ENCODE assay signal across 11 mouse cellular contexts in the genomic region with DNA sequence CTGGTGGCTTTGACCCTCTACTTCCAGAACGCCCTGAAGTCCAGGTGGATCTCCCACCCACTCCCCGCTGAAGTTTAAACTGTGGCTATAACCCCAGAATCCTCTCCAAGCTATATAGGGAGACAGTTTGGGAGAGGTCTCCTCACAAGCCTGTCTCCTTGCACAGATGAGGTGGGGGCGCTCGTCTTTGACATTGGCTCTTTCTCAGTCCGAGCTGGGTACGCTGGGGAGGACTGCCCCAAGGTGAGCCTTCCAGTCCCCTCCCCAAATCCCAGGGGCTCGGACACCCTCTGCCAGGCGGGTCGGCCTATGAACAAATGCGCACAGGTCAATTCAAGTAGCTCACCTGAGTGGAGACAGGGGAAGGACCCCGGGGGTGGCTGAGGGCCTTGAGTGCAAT. TPM values are rescaled to one million over a fixed set of nuclear protein-coding genes. Genes with fewer than 3 reads are reported as not detected.
DNase-seq lines count a peak whose midpoint lies in the region; ATAC-seq and TF ChIP-seq lines count a peak whose summit lies in the region.
"Had no signal": no experiment of that assay in that cellular context is flagged by ENCODE, and none has a peak within 500 bp of the region (broad histone marks: within the 10 kb centered on the region; RNA-seq: fewer than 3 reads in every experiment).

No protein-coding gene starts in this region.

- H3K4me1 ChIP-seq in E14TG2a.4 (replicated peaks; ENCODE audit: low read depth, low read length), result peaks cover 20% of the 10 kb centered on the region
- peaks cover 14% of the 10 kb centered on the region; the same call in 1 of the 2 replicates for H3K4me1 ChIP-seq in hindbrain, embryonic 10.5 days (replicated peaks)
- peaks cover 12% of the 10 kb centered on the region; the same call in 1 of the 2 replicates for H3K4me1 ChIP-seq in midbrain, embryonic 12.5 days

- peak overlapping the region; percentile 59 for H3K4me2 ChIP-seq in midbrain, embryonic 12.5 days (replicated peaks)

- H3K9ac ChIP-seq in midbrain, embryonic 12.5 days (replicated peaks), result peak overlapping the region; percentile 70
- H3K9ac ChIP-seq: heart, embryonic 13.5 days; lung, embryonic 14.5 days had no signal

- peaks cover 39% of the 10 kb centered on the region for H3K27me3 ChIP-seq in E14TG2a.4 (ENCODE audit: insufficient read depth, low read length)
- peaks cover 23% of the 10 kb centered on the region for H3K27me3 ChIP-seq in hindbrain, embryonic 10.5 days (ENCODE audit: insufficient read depth, poor library complexity, severe bottlenecking)
- peaks cover 7% of the 10 kb centered on the region; the same call in 1 of the 2 replicates for H3K27me3 ChIP-seq in midbrain, embryonic 12.5 days

- H3K27ac ChIP-seq in hindbrain, embryonic 10.5 days, result peak overlapping the region; percentile 72
- H3K27ac ChIP-seq in midbrain, embryonic 12.5 days (replicated peaks), result peak overlapping the region; percentile 68
- H3K27ac ChIP-seq: heart, embryonic 13.5 days had no signal

- peak; percentile 41; the same call in 1 of the 2 replicates for ATAC-seq in midbrain, embryonic 12.5 days (ENCODE audit: low FRiP score, low read depth)

- no peaks in the 10 kb centered on the region for H3K36me3 ChIP-seq in E14TG2a.4 (ENCODE audit: insufficient read depth, low read length)
- H3K36me3 ChIP-seq in hindbrain, embryonic 10.5 days, result no peaks in the 10 kb centered on the region
- H3K36me3 ChIP-seq in midbrain, embryonic 12.5 days, result no peaks in the 10 kb centered on the region
- H3K36me3 ChIP-seq: heart, embryonic 13.5 days had no signal

- TF ChIP-seq CTCF in E14TG2a.4 (conservative IDR thresholded peaks at IDR 0.05; ENCODE audit: low read length), result no peak

- H3K4me3 ChIP-seq in E14TG2a.4 (replicated peaks; ENCODE audit: low read length), result peak overlapping the region; percentile 54
- H3K4me3 ChIP-seq in hindbrain, embryonic 10.5 days, result peak overlapping the region; percentile 49
- peak overlapping the region; percentile 62 for H3K4me3 ChIP-seq in midbrain, embryonic 12.5 days

- WGBS in hindbrain, embryonic 10.5 days, result 42% methylated on average over 11 of the region's 11 CpGs
- WGBS in midbrain, embryonic 12.5 days, result 57% methylated on average over 11 of the region's 11 CpGs

- DNase-seq in cerebellum, adult 11-12 months, result peak; percentile 52
- no peak for DNase-seq in cerebellum, adult 11 months
- no peak for DNase-seq in hindbrain, embryonic 10.5 days (ENCODE audit: low spot score)
- DNase-seq in thymus, adult 18-20 months, result no peak
- no peak for DNase-seq in urinary bladder, postnatal 25 days (ENCODE audit: low spot score)
- DNase-seq in spleen, postnatal 36 days (ENCODE audit: low spot score in 2 of 2), result no peak
- DNase-seq: spleen, adult 18-20 months had no signal

- no peaks in the 10 kb centered on the region for H3K9me3 ChIP-seq in E14TG2a.4 (ENCODE audit: low read length)
- H3K9me3 ChIP-seq in hindbrain, embryonic 10.5 days, result no peaks in the 10 kb centered on the region
- no peaks in the 10 kb centered on the region for H3K9me3 ChIP-seq in midbrain, embryonic 12.5 days
- H3K9me3 ChIP-seq: heart, embryonic 13.5 days had no signal

RNA-seq across cellular contexts. Expression of a gene that starts 0.6 kb away (rescaled TPM):
- 10.3 and 47.6 TPM in 2 replicates for polyA plus RNA-seq in hindbrain, embryonic 10.5 days (2016; fragmentation: Nextera tagmentation; extraction: Ambion mirVana)
- 89.4 and 93.1 TPM in 2 replicates for polyA plus RNA-seq in midbrain, embryonic 12.5 days (2016; fragmentation: Nextera tagmentation; extraction: Ambion mirVana)
- polyA plus RNA-seq: lung, embryonic 14.5 days had no signal

RNA-seq across cellular contexts. Expression of a gene that starts 15.7 kb away (rescaled TPM):
- 1.7 and 4.9 TPM in 2 replicates for polyA plus RNA-seq in hindbrain, embryonic 10.5 days (2016; fragmentation: Nextera tagmentation; extraction: Ambion mirVana)
- 1.6 and 2.4 TPM in 2 replicates for polyA plus RNA-seq in midbrain, embryonic 12.5 days (2016; fragmentation: Nextera tagmentation; extraction: Ambion mirVana)

RNA-seq across cellular contexts. Expression of a gene that starts 20.6 kb away (rescaled TPM):
- polyA plus RNA-seq in hindbrain, embryonic 10.5 days (2016; fragmentation: Nextera tagmentation; extraction: Ambion mirVana), result 387 and 460 TPM in 2 replicates
- 464 and 467 TPM in 2 replicates for polyA plus RNA-seq in midbrain, embryonic 12.5 days (2016; fragmentation: Nextera tagmentation; extraction: Ambion mirVana)

RNA-seq across cellular contexts. Expression of a gene that starts 20.9 kb away (rescaled TPM):
- polyA plus RNA-seq in hindbrain, embryonic 10.5 days (2016; fragmentation: Nextera tagmentation; extraction: Ambion mirVana), result 1.3 and 4.5 TPM in 2 replicates
- polyA plus RNA-seq in midbrain, embryonic 12.5 days (2016; fragmentation: Nextera tagmentation; extraction: Ambion mirVana), result 0.34 TPM in 1 of 2 replicates, not detected in the other
- polyA plus RNA-seq: heart, embryonic 13.5 days had no signal

RNA-seq across cellular contexts. Expression of a gene that starts 35.5 kb away (rescaled TPM):
- 14.7 and 14.9 TPM in 2 replicates for polyA plus RNA-seq in hindbrain, embryonic 10.5 days (2016; fragmentation: Nextera tagmentation; extraction: Ambion mirVana)
- 20.5 and 21.1 TPM in 2 replicates for polyA plus RNA-seq in midbrain, embryonic 12.5 days (2016; fragmentation: Nextera tagmentation; extraction: Ambion mirVana)
